Mouse (Mus musculus): ENCODE measurements around the gene Kcnq2.
A peak's percentile ranks its signal among the peaks of the same experiment; 100 is the strongest.

Kcnq2 gene

DNA sequence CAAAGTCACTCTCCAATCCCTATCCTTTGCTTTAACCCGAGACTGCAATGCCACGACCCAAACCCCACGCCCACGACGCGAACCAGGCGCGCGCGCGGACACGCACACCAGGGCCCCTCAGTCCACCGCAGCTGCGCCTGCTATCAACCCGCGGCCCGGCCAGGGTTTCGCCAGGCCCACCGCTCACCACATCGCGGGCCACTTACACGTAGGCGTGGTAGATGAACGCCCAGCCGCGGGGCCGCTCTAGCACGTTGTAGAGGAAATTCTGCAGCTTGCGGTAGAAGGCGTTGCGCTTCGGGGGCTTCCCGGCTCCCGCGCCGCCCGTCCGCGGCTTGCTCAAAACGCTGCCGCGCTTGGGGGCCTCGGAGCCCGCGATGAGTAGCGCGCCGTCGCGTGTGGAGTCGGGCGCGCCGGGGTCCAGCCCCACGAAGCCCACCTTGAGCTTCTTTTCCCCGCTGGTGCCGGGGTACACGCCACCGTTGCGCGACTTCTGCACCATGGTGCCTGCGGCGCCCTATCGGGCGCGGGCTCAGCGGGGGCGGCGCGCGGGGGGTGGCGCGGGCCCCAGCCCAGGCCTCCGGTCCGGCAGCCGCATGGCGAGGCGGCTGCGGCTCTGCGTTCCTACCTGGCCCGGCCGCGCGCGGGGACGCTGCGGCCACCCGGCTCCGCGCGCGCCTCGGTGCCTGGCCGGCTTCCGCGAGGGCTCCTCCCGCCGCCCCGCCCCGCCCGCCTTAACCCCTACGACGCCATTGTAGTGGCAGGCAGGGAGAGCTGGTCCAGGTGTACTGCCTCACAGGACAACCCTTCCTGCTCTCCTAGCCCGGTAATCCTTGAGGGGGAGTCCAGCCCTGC is at the start of gene Kcnq2:
Gene Kcnq2, minus strand, starts transcription at position 710 of the 855 bp plus-strand sequence.
- peak; percentile 73 for DNase-seq

DNA sequence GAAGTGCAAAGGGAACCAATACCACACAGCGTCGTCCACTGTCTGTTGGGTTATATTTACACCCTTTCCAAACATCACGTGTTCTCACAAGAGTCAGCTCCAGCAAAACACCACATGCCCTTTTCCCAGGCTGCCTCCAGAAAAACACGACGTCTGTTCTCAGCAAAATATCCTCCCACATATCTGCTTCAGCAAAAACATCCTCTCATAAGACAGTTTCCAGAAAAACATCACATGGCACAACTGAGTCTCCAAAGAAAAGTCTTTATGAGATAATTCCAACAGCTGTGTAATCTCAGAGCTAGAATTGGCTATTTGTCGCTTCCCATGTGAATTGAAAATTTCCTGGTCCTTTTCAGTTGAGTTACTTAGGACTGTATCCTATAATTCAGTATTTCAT is 45.8 kb upstream of the Kcnq2 start:
- no peak for DNase-seq

DNA sequence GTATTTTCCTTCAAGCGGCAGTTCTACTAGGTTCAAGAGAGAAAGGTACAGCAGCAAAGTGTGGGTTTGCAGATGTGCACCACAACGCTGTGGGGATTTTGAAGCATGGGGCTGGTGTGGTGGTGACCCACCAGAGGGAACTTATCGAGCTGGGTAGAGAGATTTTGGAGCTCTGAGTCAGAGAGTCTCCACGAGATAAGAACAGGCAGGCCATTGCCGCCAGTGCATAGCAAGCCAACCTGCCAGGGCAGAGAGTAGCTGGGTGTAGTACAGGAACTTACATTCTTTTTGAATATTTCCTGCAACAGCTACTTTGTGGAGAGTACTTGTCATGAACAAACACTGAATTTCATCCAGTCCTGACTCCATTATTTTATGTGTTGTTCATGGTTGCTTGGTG is 43.4 kb upstream of the Kcnq2 start:
- DNase-seq, result no peak

DNA sequence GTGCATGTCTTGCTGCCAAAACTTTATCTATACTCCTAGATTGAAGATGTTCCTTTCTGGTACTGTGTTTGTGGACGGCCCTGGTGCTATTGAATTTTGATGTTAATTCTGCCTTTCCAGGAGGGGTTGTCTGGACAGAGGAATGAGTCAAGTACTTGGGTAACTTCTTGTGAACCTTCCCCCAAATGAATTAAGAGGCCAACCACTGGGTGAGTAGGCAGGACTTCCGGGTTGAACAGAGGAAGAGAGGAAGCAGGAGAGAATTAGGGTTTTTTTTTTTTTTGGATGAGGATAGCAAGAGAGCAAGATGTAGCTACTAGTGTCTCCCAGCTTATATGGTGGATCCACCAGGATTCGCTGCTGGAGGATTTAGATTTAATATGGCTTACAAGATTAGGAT is 42.9 kb upstream of the Kcnq2 start:
- DNase-seq, result no peak

DNA sequence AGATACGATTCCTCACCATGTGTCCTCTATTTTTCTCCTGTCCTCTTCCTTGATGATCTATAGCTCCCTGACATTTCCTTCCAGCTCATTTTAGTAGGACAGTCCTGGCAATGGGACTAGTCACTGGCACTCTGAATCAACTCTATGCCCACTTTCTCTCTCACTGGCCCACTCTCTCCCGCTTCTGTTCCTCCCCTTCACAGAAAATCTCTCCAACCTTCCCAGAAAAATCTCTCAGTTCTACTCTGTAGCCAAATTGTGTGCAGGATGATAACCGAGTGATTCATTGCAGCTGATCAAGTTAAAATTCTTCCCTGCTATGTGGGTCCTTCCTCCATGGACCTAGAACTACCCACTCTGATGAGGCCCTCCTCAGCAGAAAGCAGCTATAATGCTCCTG is 39.5 kb upstream of the Kcnq2 start:
- DNase-seq, result no peak

DNA sequence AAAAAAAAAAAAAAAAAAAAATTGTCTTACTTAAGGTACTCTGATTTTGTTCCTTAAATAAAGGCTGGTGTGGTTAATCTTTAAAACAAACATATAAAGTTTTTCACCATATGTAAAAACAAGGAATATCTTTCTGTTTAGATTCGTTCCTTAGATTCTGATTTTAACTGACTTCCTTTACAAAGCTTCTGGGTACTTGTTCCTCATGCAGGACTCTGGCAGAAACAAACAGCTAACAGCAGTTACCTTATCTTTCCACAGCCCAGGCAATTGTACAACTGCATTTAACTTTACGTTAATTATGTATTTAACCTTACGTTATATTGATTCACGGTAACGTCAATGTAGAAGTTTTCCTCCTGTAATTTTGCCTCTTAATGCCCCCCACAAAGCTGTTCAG is 31.4 kb upstream of the Kcnq2 start:
- DNase-seq, result no peak

DNA sequence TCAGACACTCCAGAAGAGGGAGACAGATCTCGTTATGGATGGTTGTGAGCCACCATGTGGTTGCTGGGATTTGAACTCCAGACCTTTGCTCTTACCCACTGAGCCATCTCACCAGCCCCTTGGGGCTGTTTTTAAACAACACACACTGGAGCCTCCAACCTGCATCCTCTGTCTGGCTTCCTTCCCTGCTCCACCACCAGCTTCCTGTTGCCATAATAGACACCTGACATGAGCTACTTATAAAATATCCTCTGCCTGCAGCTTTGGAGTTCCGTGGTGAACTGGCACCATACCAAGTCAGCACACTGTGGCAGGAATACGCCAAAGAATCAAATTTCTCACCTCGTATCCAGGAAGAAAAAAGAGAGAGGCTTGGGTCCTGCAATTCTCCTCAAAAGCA is 25.7 kb upstream of the Kcnq2 start:
- peak; percentile 60 for DNase-seq

DNA sequence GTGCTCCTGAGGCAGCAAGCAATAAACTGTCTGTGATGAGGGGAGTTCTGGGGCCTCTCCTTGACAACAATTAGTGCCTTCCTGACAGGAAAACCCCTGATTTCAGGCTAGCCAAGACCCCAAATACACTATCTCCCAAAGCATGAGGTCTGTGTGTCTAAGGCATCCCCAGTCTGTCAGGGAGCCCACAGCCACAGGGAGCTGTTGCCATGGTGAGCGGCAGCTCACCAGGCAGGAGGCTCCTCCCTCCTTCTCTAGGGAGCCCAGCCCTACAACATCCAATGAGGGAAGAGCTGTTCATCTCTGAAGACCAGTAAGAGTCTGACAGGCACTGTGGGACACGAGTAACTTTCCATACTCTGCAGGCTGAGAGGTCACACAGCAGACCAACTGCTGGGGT is 24.7 kb upstream of the Kcnq2 start:
- DNase-seq, result peak; percentile 83

DNA sequence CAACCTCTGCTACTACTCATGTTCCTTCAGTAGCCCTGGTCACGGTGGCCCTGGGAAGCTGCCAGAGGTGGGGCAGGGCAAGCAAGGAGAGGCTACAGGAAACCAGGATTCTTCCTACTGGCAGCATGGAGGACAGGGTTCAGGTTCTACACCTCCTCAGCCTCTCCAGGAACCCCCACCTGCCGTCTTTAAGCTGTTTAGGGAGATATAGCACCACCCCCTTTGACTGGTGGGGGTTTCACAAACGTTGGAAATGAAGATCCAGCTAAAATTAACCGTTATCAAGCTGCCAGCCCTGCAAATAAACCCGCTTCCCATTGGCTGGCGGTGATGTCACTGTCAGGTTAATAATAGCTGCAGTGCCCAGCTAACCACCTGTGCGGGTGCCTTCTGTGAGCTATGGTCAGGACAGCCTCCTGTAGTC is 24.0 kb upstream of the Kcnq2 start:
- peak; percentile 94 for DNase-seq

DNA sequence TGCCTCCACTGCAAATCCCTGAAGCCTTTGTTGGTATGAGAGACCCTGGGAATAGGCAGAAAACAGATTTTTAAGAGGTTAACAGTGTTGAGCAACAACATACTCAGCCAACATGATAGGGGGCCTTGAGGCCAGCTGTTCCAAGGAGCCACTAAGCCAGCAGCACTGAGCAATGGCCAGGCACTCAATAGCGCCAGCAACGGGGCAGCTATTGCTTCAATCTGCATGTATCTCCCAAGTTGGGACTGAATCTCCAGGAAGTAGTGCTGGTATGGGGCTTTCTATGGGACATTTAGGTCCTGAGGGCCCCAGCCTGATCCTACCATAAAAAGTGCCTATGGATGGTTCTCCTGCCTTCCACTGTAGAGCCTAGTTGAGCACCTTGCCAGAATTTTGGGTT is 23.4 kb upstream of the Kcnq2 start:
- peak; percentile 50 for DNase-seq

DNA sequence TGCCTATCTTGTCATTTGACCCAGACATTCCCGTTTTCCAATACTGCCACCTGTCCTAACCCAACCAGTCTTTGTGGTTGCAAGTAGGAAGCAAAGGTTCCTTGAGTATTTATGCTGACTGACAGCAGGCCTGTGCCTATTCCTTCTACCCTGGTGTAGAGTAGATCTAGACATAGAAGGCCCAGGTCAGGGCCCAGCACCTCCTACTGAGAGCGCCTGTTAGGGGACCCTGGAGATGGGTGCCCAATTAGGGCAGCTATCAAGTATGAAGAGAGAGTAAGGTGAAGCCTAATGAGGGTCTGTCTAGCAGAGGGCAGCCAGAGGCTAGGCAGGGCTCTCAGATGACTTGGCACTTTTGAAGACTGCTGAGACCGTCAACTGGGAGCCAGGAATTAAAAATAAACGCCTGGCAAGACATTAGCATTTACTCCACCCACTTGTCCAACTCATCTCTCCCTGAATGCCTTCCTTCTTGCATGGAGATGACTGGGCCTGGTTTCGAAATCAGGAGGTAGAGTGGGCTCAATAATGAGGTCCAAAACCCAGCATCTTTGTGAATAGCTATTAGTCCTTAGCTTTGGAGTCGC is 22.7 kb upstream of the Kcnq2 start:
- DNase-seq, result peak; percentile 65

DNA sequence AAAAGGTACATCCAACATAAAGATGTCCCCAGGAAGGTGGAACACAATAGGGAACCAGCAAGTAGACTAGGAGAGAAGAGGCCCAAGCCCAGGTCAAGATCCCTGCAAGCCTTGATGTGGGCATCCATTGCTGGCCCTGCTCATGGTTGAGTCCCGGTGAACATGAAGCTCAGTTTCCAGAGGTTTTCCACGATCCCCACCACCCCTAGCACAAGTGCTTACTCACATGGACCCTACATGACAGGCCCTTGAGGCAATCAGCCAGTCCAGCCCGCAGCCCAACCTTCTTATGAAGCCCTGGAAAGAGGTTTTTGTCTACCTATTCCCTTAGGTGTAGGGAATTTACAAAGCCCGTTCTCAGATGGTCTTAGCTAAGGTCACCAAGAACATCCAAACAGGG is 22.1 kb upstream of the Kcnq2 start:
- DNase-seq, result no peak

DNA sequence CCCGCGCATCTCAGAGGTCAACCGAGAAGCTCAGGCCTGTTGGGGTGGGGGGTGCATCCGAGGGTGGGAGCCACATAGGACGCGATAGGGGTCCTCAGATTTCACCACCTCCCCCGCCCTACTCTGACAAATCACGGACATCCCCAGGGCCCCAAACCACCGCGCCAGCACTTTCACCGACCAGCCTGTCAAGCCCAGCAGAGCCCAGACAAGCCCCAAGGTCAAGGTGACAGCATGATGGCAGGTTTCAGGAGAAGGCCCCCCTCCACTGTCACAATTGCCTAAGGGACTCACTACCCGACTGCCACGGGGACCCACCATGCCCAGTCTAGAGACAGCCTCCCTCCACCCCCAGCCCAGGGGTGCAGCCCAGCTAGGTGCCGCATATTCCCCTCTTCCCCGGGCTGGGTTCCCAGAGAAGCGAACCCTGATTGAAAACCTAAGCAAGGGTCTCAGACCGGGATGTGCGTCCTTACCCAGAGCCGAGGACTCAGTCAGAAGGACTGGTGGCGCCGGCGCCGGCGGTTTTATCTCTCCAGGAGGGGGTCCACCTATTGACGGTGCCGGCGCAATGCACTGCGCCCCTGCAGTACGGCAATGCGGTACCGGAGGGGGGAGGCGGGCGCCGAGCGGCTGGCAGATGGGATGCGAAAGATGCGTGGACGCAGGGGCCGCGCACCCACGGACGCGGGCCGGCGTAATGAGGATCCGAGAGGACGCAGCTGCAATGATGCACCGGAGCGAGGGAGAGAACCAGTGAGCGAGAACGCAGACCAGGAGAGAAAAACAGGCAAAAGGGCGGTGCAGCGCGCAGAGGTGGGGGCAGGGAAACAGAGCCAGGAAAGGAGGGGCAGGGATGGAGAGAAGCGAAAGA is 21.4 kb upstream of the Kcnq2 start, which contains the start of gene Eef1a2:
Gene Eef1a2, minus strand, starts transcription at position 767 of the 874 bp plus-strand sequence.
- DNase-seq, result peak; percentile 93

DNA sequence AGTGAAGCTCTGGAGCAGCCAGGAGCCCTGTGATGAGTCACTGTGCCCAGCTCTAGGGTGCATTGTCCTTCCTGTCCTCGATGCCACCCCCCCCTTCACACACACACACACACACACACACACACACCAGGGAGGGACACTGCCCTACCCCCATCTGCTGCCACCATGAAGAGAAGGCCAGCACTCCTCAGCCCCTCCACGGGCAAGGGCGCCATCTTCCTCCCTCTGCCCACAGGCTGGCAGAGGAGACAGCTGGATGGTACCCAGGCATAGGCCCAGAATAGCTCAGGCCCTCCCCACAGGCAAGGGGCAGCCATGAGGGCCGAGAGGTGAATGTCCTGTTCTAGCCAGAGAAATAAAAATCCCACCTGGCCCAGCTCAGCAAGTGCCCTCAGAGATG is 20.7 kb upstream of the Kcnq2 start:
- DNase-seq, result peak; percentile 90

DNA sequence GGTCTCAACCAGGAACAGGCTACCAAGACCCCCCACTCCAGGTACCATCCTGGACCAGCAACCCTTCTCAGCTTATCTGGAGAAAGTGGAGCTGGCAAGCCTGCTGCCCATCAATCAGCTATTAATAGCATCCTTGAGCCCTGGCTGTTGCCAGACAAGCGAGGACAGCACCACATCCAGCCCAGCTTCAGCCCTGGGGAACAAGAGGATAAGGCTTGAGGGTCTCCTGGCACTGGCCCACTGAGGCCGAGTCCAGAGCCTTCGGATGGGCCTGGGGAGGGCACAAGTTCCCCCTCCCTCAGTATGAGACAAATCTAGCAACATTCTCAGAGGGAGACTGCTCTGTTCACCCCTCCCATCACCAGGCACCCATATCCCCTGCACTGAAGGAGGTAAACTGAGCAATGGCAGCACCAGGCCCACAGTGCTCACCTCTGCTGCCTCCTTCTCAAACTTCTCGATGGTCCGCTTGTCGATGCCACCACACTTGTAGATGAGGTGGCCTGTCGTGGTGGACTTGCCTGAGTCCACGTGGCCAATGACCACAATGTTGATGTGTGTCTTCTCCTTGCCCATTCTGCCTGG is 19.8 kb upstream of the Kcnq2 start:
- DNase-seq, result peak; percentile 76

DNA sequence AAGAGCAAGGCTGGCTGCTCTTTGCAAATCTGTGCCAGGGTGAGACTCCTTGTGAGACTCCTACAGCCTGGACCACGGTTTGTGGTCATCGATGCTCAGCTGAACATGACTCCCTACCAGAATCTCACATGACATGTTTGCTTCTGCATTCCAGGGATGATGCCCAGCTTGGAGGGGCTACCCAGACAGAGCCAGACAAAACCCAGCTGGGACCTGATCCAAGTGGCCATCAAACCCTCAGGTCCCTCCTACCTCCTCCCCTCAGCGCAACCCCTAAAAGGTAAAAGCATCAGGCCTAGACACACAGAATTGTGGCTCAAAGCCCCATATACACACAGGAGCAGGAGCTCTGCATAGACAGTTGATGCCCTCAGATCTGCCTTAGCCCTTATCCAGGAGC is 19.3 kb upstream of the Kcnq2 start:
- peak; percentile 67 for DNase-seq

DNA sequence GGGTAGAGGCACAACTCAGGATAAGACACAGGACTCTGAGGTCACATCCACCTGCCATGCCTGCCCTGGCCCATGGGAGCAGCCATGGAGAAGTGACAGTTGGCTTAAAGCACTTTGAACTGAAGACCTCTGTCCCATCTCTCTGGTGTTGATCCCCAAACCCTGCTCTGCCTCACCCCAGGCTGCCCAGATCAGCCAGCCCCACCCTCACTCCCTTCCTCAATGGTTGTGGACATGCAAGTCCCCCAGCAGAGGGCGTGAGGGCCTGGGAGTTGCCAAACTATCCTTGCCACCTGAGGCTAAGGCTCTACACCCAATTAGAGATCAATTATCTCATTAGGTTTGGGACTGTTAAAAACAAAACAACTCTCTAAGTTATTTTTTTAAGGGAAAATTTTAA is 18.7 kb upstream of the Kcnq2 start:
- peak; percentile 71 for DNase-seq

DNA sequence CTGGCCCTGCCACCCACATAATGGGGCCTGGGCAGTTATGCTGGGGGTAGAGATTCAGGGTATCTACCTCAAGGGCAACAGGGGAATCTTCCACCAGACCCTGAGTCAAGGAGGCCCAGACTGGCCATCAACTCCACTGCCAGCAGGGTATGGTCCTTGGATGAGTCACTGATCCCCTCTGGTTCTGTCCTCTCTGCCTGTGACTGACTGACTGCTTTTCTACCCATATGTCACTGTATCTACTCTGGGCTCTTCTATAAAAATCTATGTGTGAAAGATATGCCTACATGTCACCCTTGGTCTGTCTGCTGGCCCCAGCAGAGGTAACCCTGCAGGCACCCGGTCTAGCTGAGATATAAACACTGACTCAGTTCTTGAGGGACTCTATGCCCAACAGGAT is 18.0 kb upstream of the Kcnq2 start:
- no peak for DNase-seq

DNA sequence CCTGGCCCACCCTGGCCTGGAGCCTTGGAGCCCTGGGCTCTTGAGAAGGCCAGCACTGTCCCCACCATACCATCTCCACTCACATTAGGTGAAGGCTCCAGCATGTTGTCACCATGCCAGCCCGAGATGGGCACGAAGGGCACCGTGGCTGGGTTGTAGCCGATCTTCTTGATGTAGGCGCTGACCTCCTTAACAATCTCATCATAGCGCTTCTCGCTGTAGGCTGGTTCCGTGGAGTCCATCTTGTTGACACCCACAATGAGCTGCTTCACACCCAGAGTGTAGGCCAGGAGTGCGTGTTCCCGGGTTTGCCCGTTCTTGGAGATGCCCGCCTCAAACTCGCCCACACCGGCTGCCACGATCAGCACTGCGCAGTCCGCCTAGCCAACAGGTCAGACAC is 17.6 kb upstream of the Kcnq2 start:
- peak; percentile 65 for DNase-seq

DNA sequence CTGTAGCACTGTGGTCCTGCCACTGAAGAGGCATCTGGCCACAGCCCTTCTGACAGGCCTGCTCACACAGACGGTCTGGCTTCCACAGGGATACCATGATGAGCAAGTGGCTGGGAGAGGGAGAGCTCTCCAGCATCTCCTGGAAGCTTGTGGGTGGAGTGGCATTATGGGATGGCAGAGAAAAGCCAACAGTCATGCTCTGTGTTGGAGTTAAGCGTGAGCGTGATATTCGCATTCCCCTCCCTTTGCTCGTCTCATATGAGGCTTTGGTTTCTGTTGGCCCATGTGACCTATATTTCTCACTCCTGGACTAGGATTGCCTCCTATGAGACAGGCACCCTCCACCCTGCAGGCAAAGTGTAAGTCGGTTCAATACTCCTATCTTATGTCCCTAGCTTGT is 15.2 kb upstream of the Kcnq2 start:
- DNase-seq, result no peak

DNA sequence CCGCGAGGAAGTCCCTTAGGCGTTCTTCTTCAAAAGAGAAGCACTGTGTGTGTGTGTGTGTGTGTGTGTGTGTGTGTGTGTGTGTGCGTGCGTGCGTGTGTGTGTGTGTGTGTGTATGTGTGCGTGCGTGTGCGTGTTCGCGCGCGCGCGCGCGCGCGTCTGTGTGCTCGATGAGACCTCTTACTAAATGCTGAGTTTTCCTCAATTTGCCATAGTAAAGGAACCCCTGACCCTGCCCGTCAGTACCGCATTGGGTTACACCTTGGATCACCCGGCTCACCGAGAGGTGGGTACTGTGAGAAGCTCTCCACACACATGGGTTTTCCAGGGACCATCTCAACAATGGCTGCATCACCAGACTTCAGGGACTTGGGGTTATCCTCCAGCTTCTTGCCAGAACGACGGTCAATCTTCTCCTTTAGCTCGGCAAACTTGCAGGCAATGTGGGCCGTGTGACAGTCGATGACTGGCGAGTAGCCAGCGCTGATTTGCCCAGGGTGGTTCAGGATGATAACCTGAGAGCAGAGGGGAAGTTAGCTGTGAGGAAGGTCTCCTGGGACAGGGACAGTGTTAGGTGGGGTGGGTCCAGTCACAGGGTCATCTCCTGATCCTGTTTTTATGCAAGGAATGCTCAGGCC is 13.3 kb upstream of the Kcnq2 start:
- peak; percentile 68 for DNase-seq

DNA sequence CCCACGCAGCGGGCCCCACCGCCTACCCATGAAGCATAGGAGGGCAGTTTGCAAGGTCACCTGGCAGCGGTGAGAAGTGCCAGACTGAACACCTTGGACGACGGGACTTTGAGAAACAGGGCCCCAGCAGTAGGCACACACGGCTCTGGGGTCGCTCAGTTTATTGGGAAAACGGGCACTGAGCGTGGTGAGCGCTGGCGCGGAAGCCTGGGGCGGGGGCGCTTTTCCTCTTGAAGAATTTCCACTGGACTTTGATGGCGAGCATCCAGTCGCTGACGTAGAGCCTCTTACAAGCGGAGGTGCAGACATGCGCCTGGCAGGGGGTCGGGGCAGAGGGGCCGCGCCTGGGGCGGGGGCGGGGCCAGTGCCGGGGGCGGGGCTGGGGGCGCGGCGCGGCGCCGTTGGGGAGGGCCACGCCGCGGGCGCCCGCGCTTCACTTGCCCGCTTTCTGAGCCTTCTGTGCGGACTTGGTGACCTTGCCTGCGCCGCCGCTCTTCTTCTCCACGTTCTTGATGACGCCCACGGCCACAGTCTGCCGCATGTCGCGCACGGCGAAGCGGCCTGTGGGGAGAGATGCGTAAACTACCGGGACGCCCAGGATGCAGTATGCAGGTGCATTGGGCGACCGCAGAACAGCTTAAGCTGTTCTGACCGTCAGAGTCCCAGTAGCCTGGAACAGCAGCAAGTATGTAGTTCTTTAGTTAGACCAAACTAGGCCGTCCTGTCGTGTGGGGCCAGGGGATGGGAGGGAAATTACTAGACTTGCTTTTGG is 12.6 kb upstream of the Kcnq2 start:
- no peak for DNase-seq
